Mouse (Mus musculus) limb, embryonic 12.5 days (tissue): ENCODE data around the gene Ctbp2. TPM values are rescaled to one million over a fixed set of nuclear protein-coding genes. Genes with fewer than 3 reads are reported as not detected.

Source experiments
- ATAC-seq: fragments of 200-750 bp; cut with Nextera tagmentation; 2 replicates; pipeline ENCODE4 v1.8.0; 2017; ENCODE audit warnings: low read depth, moderate TSS enrichment; ENCODE audit not compliant: insufficient number of reproducible peaks, insufficient read depth, low FRiP score, low TSS enrichment
- H3K27ac ChIP-seq: fragments of 300-500 bp; sonication (generic); 2 replicates; pipeline ENCODE4 v1.5.1; 2016; ENCODE audit warnings: mild to moderate bottlenecking, moderate library complexity
- H3K27me3 ChIP-seq: fragments of 300-500 bp; sonication (generic); 2 replicates; pipeline ENCODE4 v1.6.1; 2016; ENCODE audit warnings: mild to moderate bottlenecking, moderate library complexity
- H3K36me3 ChIP-seq: fragments of 300-500 bp; sonication (generic); 2 replicates; pipeline ENCODE4 v1.6.1; 2016; ENCODE audit warnings: mild to moderate bottlenecking, moderate library complexity
- H3K4me1 ChIP-seq: fragments of 300-500 bp; sonication (generic); replicated peaks from 2 replicates; pipeline ENCODE4 v1.6.1; 2016
- H3K4me2 ChIP-seq: fragments of 300-500 bp; sonication (generic); 2 replicates; pipeline ENCODE4 v1.6.1; 2016; ENCODE audit warnings: mild to moderate bottlenecking, moderate library complexity
- H3K4me3 ChIP-seq: fragments of 300-500 bp; sonication (generic); replicated peaks from 2 replicates; pipeline ENCODE4 v1.5.1; 2016; ENCODE audit warnings: mild to moderate bottlenecking
- H3K9ac ChIP-seq: fragments of 300-500 bp; sonication (generic); replicated peaks from 2 replicates; pipeline ENCODE4 v1.6.1; 2016; ENCODE audit warnings: mild to moderate bottlenecking, moderate library complexity
- H3K9me3 ChIP-seq: fragments of 300-500 bp; sonication (generic); 2 replicates; pipeline ENCODE4 v1.6.1; 2016; ENCODE audit warnings: mild to moderate bottlenecking, moderate library complexity
- WGBS: fragments of 180-500 bp; shearing (Covaris S2); methylation state at CpG from one replicate; pipeline ENCODE4 v1.1.7; 2016; 5-methylcytosine and 5-hydroxymethylcytosine counted together
- polyA plus RNA-seq: library from polyadenylated mRNA; unstranded; fragments of >200 nt; fragmentation: Nextera tagmentation; extraction: Ambion mirVana; gene quantifications from 2 replicates; pipeline ENCODE4 v1.2.1, GENCODE M21; 2016

Ctbp2 gene
- polyA plus RNA-seq, 1 experiment from 2014 or later, result 105 TPM

GRCm38 (mm10) chr7:132977981-132978380 is 146.2 kb downstream of the Ctbp2 start:
- Histone ChIP-seq H3K9ac (no peak overlapping the region), H3K9me3 (no peaks in the 10 kb centered on the region), H3K4me1 (0 out of 2 replicates have a peak, but pooled peaks cover 3% of the 10 kb centered on the region), H3K4me3 (no peak overlapping the region), H3K36me3 (peaks cover 64% of the 10 kb centered on the region), H3K27ac (no peak overlapping the region), H3K27me3 (no peaks in the 10 kb centered on the region), H3K4me2 (no peak overlapping the region)
- no peak for ATAC-seq
- 91% methylated on average over 2 of the region's 2 CpGs for WGBS

GRCm38 (mm10) chr7:132976079-132976478 is 148.1 kb downstream of the Ctbp2 start:
- Histone ChIP-seq H3K27me3 (no peaks in the 10 kb centered on the region), H3K4me2 (no peak overlapping the region), H3K4me3 (no peak overlapping the region), H3K9ac (no peak overlapping the region), H3K9me3 (no peaks in the 10 kb centered on the region), H3K36me3 (peaks cover 47% of the 10 kb centered on the region), H3K27ac (no peak overlapping the region), H3K4me1 (0 out of 2 replicates have a peak, but pooled peaks cover 3% of the 10 kb centered on the region)
- WGBS, result 73% methylated on average over 2 of the region's 2 CpGs
- ATAC-seq, result no peak

GRCm38 (mm10) chr7:132972079-132972478 is 152.1 kb downstream of the Ctbp2 start:
- H3K9me3 ChIP-seq, result no peaks in the 10 kb centered on the region
- no peak for ATAC-seq
- peaks cover 33% of the 10 kb centered on the region for H3K36me3 ChIP-seq
- no peak overlapping the region for H3K27ac ChIP-seq
- no peak overlapping the region for H3K4me3 ChIP-seq
- H3K4me2 ChIP-seq, result no peak overlapping the region
- 0 out of 2 replicates have a peak, but pooled peaks cover 3% of the 10 kb centered on the region for H3K4me1 ChIP-seq
- no peaks in the 10 kb centered on the region for H3K27me3 ChIP-seq
- no peak overlapping the region for H3K9ac ChIP-seq
- 95% methylated on average over 2 of the region's 2 CpGs for WGBS

DNA sequence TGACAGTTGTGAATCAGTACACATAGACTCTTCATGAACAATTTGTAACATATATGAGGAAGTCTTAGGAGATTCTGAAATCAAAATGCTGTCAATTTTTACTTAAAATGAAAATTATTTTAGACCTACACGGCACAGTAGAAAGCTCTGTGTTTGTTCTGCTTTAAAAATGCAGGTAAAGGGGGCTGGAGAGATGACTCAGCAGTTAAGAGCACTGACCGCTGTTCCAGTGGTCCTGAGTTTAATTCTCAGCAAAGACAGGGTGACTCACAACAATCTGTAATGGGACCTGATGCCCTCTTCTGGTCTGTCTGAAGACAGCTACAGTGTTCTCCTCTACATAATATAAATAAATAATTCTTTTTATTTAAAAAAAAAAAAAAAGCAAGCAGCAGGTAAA is 158.4 kb downstream of the Ctbp2 start:
- Histone ChIP-seq H3K27me3 (no peaks in the 10 kb centered on the region), H3K4me3 (no peak overlapping the region), H3K4me1 (no peaks in the 10 kb centered on the region), H3K9ac (no peak overlapping the region), H3K9me3 (no peaks in the 10 kb centered on the region), H3K4me2 (no peak overlapping the region), H3K36me3 (peaks cover 10% of the 10 kb centered on the region; the same call in 1 of the 2 replicates), H3K27ac (no peak overlapping the region)
- 85% methylated on average over 2 of the region's 2 CpGs for WGBS
- ATAC-seq, result no peak

GRCm38 (mm10) chr7:132964395-132964794 is 159.8 kb downstream of the Ctbp2 start:
- no peak for ATAC-seq
- Histone ChIP-seq H3K9ac (no peak overlapping the region), H3K4me1 (no peaks in the 10 kb centered on the region), H3K4me2 (no peak overlapping the region), H3K27ac (no peak overlapping the region), H3K36me3 (peaks cover 10% of the 10 kb centered on the region; the same call in 1 of the 2 replicates), H3K4me3 (no peak overlapping the region), H3K27me3 (no peaks in the 10 kb centered on the region), H3K9me3 (no peaks in the 10 kb centered on the region)
- WGBS, result 77% methylated on average over 3 of the region's 3 CpGs

DNA sequence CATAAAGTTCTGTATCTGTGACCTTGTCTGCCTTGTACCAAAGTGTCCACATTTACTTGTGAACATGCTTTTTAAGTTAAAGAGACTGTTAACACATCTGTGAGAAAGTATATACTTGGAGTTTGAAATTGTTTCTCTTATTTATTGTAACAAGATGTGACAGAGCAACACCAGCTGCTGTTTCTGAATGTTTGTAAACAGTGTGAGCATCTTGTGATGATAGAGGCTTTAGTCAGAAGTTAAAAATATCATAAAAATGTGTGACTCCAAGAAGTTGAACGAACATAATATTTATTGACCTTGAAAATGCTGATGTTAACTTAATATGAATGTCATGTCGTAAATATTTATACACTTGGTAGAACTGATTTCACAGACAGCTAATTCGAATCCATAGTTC is 173.5 kb downstream of the Ctbp2 start:
- Histone ChIP-seq H3K4me3 (no peak overlapping the region), H3K36me3 (no peaks in the 10 kb centered on the region), H3K9ac (no peak overlapping the region), H3K4me2 (no peak overlapping the region), H3K4me1 (no peaks in the 10 kb centered on the region), H3K27me3 (no peaks in the 10 kb centered on the region), H3K27ac (no peak overlapping the region), H3K9me3 (no peaks in the 10 kb centered on the region)
- no peak for ATAC-seq
- WGBS, result 82% methylated on average over 3 of the region's 3 CpGs

- Histone ChIP-seq H3K9ac (no peak overlapping the region), H3K27me3 (no peaks in the 10 kb centered on the region), H3K4me1 (no peaks in the 10 kb centered on the region), H3K9me3 (no peaks in the 10 kb centered on the region), H3K27ac (no peak overlapping the region), H3K4me2 (no peak overlapping the region), H3K4me3 (no peak overlapping the region), H3K36me3 (no peaks in the 10 kb centered on the region)
- 87% methylated on average over 4 of the region's 4 CpGs for WGBS
- ATAC-seq, result no peak
These were observed 174.2 kb downstream of the Ctbp2 start for GRCm38 (mm10) chr7:132949968-132950367.

DNA sequence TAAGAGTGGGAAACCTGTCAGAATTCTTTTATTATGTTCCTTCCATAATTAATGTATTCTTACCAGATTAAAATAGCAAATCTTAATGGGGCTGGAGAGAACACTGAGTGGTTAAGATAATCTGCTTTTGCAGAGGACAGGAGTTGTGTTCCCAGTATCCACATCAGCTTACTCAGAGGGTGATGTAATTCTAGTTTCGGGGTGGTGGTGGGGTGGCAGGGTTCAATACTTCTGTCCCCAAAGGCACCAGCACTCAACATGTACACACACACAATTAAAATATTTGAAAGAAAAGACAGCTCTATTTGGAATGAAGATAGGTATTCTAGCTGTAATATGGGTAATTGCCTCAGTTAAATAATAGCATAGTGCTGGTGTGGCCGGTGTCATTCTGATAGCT is 183.6 kb downstream of the Ctbp2 start:
- no peak overlapping the region for H3K27ac ChIP-seq
- H3K27me3 ChIP-seq, result no peaks in the 10 kb centered on the region
- 89% methylated on average over 2 of the region's 2 CpGs for WGBS
- no peaks in the 10 kb centered on the region for H3K36me3 ChIP-seq
- H3K4me2 ChIP-seq, result no peak overlapping the region
- peaks cover 4% of the 10 kb centered on the region for H3K4me1 ChIP-seq
- H3K4me3 ChIP-seq, result no peak overlapping the region
- no peak overlapping the region for H3K9ac ChIP-seq
- ATAC-seq, result no peak
- H3K9me3 ChIP-seq, result no peaks in the 10 kb centered on the region

GRCm38 (mm10) chr7:132939118-132939517 is 185.0 kb downstream of the Ctbp2 start:
- no peaks in the 10 kb centered on the region for H3K9me3 ChIP-seq
- H3K4me1 ChIP-seq, result peaks cover 4% of the 10 kb centered on the region
- no peak overlapping the region for H3K27ac ChIP-seq
- no peak overlapping the region for H3K4me2 ChIP-seq
- ATAC-seq, result no peak
- no peaks in the 10 kb centered on the region for H3K36me3 ChIP-seq
- WGBS, result 87% methylated on average over 2 of the region's 2 CpGs
- no peak overlapping the region for H3K9ac ChIP-seq
- no peaks in the 10 kb centered on the region for H3K27me3 ChIP-seq
- no peak overlapping the region for H3K4me3 ChIP-seq

Other genes starting within 250 kb of the Ctbp2 start
- gene Zranb1, start 193.2 kb downstream of the Ctbp2 start, polyA plus RNA-seq, result 17.2 and 18.2 TPM in 2 replicates
- gene Fgfr2, start 1.0 kb downstream of the Ctbp2 start, polyA plus RNA-seq, result 112 and 123 TPM in 2 replicates